Mouse (Mus musculus) C2C12 (cell line): ENCODE data around the gene Frs2.

Experiments
- CEBPB ChIP-seq: IDR thresholded peaks from one replicate; pipeline ENCODE4 v1.6.1; 2011; ENCODE audit warnings: low read depth, mild to moderate bottlenecking, control low read depth, moderate library complexity
- CTCF ChIP-seq: IDR thresholded peaks from one replicate; pipeline ENCODE4 v1.5.1; 2011; ENCODE audit not compliant: control insufficient read depth, insufficient read depth, insufficient read length
- MAX ChIP-seq: IDR thresholded peaks from one replicate; pipeline ENCODE4 v1.6.1; 2011; ENCODE audit warnings: mild to moderate bottlenecking, control low read depth
- MYOD1 ChIP-seq: IDR thresholded peaks from one replicate; pipeline ENCODE4 v1.6.1; 2011; ENCODE audit warnings: low read depth; ENCODE audit not compliant: control insufficient read depth, insufficient read length
- USF1 ChIP-seq: IDR thresholded peaks from one replicate; pipeline ENCODE4 v1.6.1; 2011; ENCODE audit warnings: low read depth, mild to moderate bottlenecking, control low read depth, moderate library complexity

DNA sequence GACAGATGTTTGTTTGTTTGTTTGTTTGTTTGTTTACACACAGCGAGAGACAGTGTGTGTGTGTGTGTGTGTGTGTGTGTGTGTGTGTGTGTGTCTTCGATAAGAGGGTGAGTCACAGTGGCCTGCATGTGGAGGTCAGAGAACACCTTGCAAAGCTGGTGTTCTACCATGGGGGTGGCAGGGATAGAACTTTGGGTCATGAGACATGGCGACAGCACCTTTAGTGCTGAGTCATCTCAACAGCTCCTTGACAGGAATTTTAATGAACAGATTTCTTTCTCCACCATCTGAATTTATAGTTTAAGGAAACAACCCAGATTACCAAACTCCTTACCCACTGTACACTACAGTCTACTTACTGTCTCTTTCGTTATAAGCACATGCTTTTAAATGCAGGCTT, 4.3 kb downstream of the Frs2 start:
- TF ChIP-seq CTCF (no peak), USF1 (no peak), MAX (no peak), MYOD1 (no peak), CEBPB (no peak)
